Mouse (Mus musculus) limb, embryonic 14.5 days (tissue): ENCODE data around the gene Pgbd5. TPM values are rescaled to one million over a fixed set of nuclear protein-coding genes. Genes with fewer than 3 reads are reported as not detected.

Source experiments
- ATAC-seq: fragments of 200-750 bp; cut with Nextera tagmentation; 2 replicates; pipeline ENCODE4 v1.8.0; 2017; ENCODE audit warnings: low read depth, moderate number of reproducible peaks, moderate TSS enrichment; ENCODE audit not compliant: low FRiP score
- DNase-seq: peaks from one replicate; pipeline ENCODE4 v3.0.0-alpha.2; 2015; ENCODE audit warnings: low spot score
- H3K27ac ChIP-seq: fragments of 300-500 bp; sonication (generic); replicated peaks from 2 replicates; pipeline ENCODE4 v1.5.1; 2014; ENCODE audit warnings: low read depth, mild to moderate bottlenecking, low read length, moderate library complexity, mixed read lengths
- H3K27me3 ChIP-seq: fragments of 300-500 bp; sonication (generic); 2 replicates; pipeline ENCODE4 v1.6.1; 2014; ENCODE audit warnings: low read length, mixed read lengths; ENCODE audit not compliant: control insufficient read depth, insufficient read depth
- H3K36me3 ChIP-seq: fragments of 300-500 bp; sonication (generic); 2 replicates; pipeline ENCODE4 v1.6.1; 2014; ENCODE audit warnings: mild to moderate bottlenecking, low read length, moderate library complexity, mixed read lengths; ENCODE audit not compliant: control insufficient read depth, insufficient read depth
- H3K4me1 ChIP-seq: fragments of 300-500 bp; sonication (generic); 2 replicates; pipeline ENCODE4 v1.6.1; 2014; ENCODE audit warnings: antibody characterized with exemption, low read length, mixed read lengths; ENCODE audit not compliant: control insufficient read depth, insufficient read depth
- H3K4me2 ChIP-seq: fragments of 300-500 bp; sonication (generic); replicated peaks from 2 replicates; pipeline ENCODE4 v1.6.1; 2014; ENCODE audit warnings: low read depth, mild to moderate bottlenecking, low read length, moderate library complexity; ENCODE audit not compliant: severe bottlenecking
- H3K4me3 ChIP-seq: fragments of 300-500 bp; sonication (generic); replicated peaks from 2 replicates; pipeline ENCODE4 v1.5.1; 2014; ENCODE audit warnings: low read length
- H3K9ac ChIP-seq: fragments of 300-500 bp; sonication (generic); 2 replicates; pipeline ENCODE4 v1.6.1; 2014; ENCODE audit warnings: mild to moderate bottlenecking, low read depth, low read length, moderate library complexity; ENCODE audit not compliant: severe bottlenecking
- H3K9me3 ChIP-seq: fragments of 300-500 bp; sonication (generic); 2 replicates; pipeline ENCODE4 v1.6.1; 2016; ENCODE audit warnings: low read length; ENCODE audit not compliant: control insufficient read depth
- POLR2A ChIP-seq: fragments of 200-500 bp; IDR thresholded peaks from 2 replicates; pipeline ENCODE4 v1.8.0; 2012; ENCODE audit warnings: inconsistent platforms, mild to moderate bottlenecking, moderate library complexity, borderline replicate concordance; ENCODE audit not compliant: insufficient read depth, insufficient read length; ENCODE audit errors: extremely low read depth
- WGBS: fragments of 180-500 bp; shearing (Covaris S2); extraction: QIAGEN DNeasy Blood & Tissue Kit; methylation state at CpG from one replicate; pipeline ENCODE4 v1.1.7; 2014; 5-methylcytosine and 5-hydroxymethylcytosine counted together
- polyA plus RNA-seq, 2 experiments: library from polyadenylated mRNA; depleted of rRNA in 1 of 2; stranded (reverse) in 1 of 2; unstranded in 1 of 2; fragments of >200 nt; fragmentation: Nextera tagmentation in 1 of 2; extraction: Ambion mirVana in 1 of 2; gene quantifications; 2 replicates each; pipeline versions ENCODE4 v1.2.1 to v1.2.3; 2012 to 2014

Gene Pgbd5
- polyA plus RNA-seq, 2 experiments, result 3.9 to 8.0 TPM

DNA sequence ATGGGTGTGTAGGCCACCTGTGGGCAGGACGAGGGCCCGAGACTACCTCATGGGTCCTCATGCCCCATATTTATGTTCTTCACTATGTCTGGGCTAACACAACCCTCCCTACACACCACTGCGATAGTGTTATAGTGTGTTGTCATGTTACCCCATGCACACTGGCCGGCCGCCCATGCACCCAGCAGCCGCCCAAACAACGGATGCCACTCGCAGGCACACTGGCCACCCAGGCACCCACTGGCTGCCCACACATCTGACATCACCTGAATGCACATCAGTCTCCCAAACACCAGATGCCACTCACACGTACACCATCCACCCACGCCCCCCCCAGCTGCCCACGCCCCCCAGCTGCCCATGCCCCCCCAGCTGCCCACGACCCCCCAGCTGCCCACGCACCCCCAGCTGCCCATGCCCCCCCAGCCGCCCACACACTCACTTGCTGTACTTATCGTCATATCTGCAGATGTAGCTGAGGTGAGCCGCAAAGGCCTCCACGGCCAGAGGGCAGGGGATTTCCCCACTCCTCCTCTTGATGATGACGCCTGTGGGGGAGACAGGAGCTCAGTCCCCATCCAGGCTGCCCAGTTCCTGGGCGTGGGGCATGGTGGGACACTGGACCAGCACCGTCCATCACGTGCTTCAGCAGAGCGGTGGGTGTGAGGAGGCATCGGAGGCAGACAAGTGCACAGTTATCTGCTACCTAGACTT is 67.9 kb downstream of the Pgbd5 start:
- Histone ChIP-seq H3K27me3 (no peaks in the 10 kb centered on the region), H3K4me1 (no peaks in the 10 kb centered on the region), H3K4me2 (no peak overlapping the region), H3K9me3 (no peaks in the 10 kb centered on the region), H3K4me3 (no peak overlapping the region), H3K27ac (no peak overlapping the region), H3K9ac (no peak overlapping the region), H3K36me3 (no peaks in the 10 kb centered on the region)
- 88% methylated on average over 20 of the region's 23 CpGs for WGBS
- no peak for ATAC-seq
- TF ChIP-seq POLR2A, result no peak
- DNase-seq, result no peak

- Histone ChIP-seq H3K4me3 (no peak overlapping the region), H3K9ac (no peak overlapping the region), H3K36me3 (no peaks in the 10 kb centered on the region), H3K27ac (no peak overlapping the region), H3K4me2 (no peak overlapping the region), H3K4me1 (no peaks in the 10 kb centered on the region), H3K9me3 (no peaks in the 10 kb centered on the region), H3K27me3 (no peaks in the 10 kb centered on the region)
- ATAC-seq (no peak), DNase-seq (no peak)
- 77% methylated on average over 17 of the region's 17 CpGs for whole genome bisulfite sequencing
- no peak for TF ChIP-seq POLR2A
Measured at GRCm38 (mm10) chr8:124370422-124371183, 68.9 kb downstream of the Pgbd5 start.

GRCm38 (mm10) chr8:124368213-124368612 is 71.2 kb downstream of the Pgbd5 start:
- Histone ChIP-seq H3K4me1 (no peaks in the 10 kb centered on the region), H3K9ac (no peak overlapping the region), H3K4me2 (no peak overlapping the region), H3K4me3 (no peak overlapping the region), H3K27ac (no peak overlapping the region), H3K36me3 (no peaks in the 10 kb centered on the region), H3K27me3 (no peaks in the 10 kb centered on the region), H3K9me3 (no peaks in the 10 kb centered on the region)
- peak; percentile 44; the same call in 1 of the 2 replicates for ATAC-seq
- DNase-seq, result peak; percentile 78
- 16% methylated on average over 8 of the region's 8 CpGs for WGBS
- no peak for TF ChIP-seq POLR2A

GRCm38 (mm10) chr8:124363337-124363736 is 76.1 kb downstream of the Pgbd5 start:
- H3K27me3 ChIP-seq, result no peaks in the 10 kb centered on the region
- no peak overlapping the region for H3K9ac ChIP-seq
- H3K36me3 ChIP-seq, result no peaks in the 10 kb centered on the region
- ATAC-seq, result no peak
- H3K27ac ChIP-seq, result no peak overlapping the region
- no peak for TF ChIP-seq POLR2A
- DNase-seq, result no peak
- H3K4me2 ChIP-seq, result no peak overlapping the region
- no peak overlapping the region for H3K4me3 ChIP-seq
- H3K9me3 ChIP-seq, result no peaks in the 10 kb centered on the region
- 92% methylated on average over 15 of the region's 15 CpGs for WGBS
- H3K4me1 ChIP-seq, result no peaks in the 10 kb centered on the region

GRCm38 (mm10) chr8:124362589-124362988 is 76.9 kb downstream of the Pgbd5 start:
- DNase-seq (no peak), ATAC-seq (no peak)
- 78% methylated on average over 7 of the region's 7 CpGs for WGBS

More at GRCm38 (mm10) chr8:124362589-124362988, 76.9 kb downstream of the Pgbd5 start:
- no peak overlapping the region for H3K9ac ChIP-seq
- no peak overlapping the region for H3K4me3 ChIP-seq
- H3K27me3 ChIP-seq, result no peaks in the 10 kb centered on the region
- H3K4me2 ChIP-seq, result no peak overlapping the region
- H3K9me3 ChIP-seq, result no peaks in the 10 kb centered on the region
- TF ChIP-seq POLR2A, result no peak
- H3K27ac ChIP-seq, result no peak overlapping the region
- no peaks in the 10 kb centered on the region for H3K36me3 ChIP-seq
- no peaks in the 10 kb centered on the region for H3K4me1 ChIP-seq
